Mouse (Mus musculus): ENCODE results near the gene Uhrf1. TPM values are rescaled to one million over a fixed set of nuclear protein-coding genes. Genes with fewer than 3 reads are reported as not detected.
A peak's percentile ranks its signal among the peaks of the same experiment; 100 is the strongest.
"Not testable (repeated sequence)": the region's sequence is repeated elsewhere in the genome, so short reads cannot be mapped to it uniquely, and the experiment has no call there.

Uhrf1 gene
- polyA plus RNA-seq (2012; ENCODE audit: insufficient read depth, insufficient read length, missing spikeins), result 23.9 and 29.3 TPM in 2 replicates

DNA sequence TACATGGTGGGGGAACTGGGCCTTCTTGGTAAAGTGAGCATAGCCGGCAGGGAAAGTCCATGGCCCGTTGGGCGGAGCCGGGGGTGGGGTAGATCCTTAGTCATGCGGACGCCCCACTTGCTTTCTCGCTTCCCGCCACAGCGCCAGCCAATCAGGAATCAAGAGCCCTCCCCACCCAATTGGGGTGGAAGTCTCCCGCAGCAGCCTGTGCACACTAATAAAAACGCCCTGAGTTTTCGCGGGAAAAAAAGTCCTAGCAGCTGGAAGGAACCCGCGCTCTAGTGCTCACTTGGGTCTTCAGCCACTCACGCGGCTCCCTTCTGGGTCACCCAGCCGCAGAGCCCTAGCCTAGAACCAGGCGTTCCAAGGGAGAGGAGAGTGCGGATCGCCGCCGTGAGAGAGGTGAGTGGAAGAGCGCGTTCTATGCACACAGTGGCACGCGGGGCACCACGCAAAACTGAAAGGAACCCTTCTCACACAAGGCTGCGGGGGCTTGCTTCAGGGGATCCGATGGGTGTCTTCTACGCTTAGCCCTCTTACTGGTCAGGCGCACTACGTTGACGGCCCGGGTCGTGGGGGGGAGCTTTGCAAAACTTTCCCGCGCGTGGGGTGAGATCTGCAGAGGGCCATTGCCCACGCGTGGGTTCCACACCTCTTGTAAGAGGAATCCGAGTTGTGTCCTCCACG lies at the start of gene Uhrf1:
Gene Uhrf1 (plus strand): TSS at position 162 of the 687 bp plus-strand sequence.
- H3K4me1 ChIP-seq (ENCODE audit: control insufficient read depth, insufficient read depth, low read length), result peaks cover 6% of the 10 kb centered on the region
- peak within 1 kb of the TSS; percentile 66 for H3K27ac ChIP-seq (ENCODE audit: insufficient read depth, low read depth, low read length)
- H3K4me3 ChIP-seq (ENCODE audit: insufficient read depth, low read length), result peak within 1 kb of the TSS; percentile 85
- TF ChIP-seq POLR2A (IDR thresholded peaks at IDR 0.05; ENCODE audit: borderline replicate concordance, low read depth, low read length) (no peak), CTCF (IDR thresholded peaks at IDR 0.05; ENCODE audit: low read depth, low read length) (no peak)

GRCm38 (mm10) chr17:56254695-56255094 lies 48.4 kb upstream of the Uhrf1 start:
- peaks cover 19% of the 10 kb centered on the region for H3K4me1 ChIP-seq (ENCODE audit: control insufficient read depth, insufficient read depth, low read length)
- TF ChIP-seq POLR2A (IDR thresholded peaks at IDR 0.05; ENCODE audit: borderline replicate concordance, low read depth, low read length), result no peak
- TF ChIP-seq CTCF (IDR thresholded peaks at IDR 0.05; ENCODE audit: low read depth, low read length), result no peak
- H3K27ac ChIP-seq (ENCODE audit: insufficient read depth, low read depth, low read length), result no peak overlapping the region
- H3K4me3 ChIP-seq (ENCODE audit: insufficient read depth, low read length), result no peak overlapping the region

- no peak for TF ChIP-seq CTCF (IDR thresholded peaks at IDR 0.05; ENCODE audit: low read depth, low read length)
- TF ChIP-seq POLR2A (IDR thresholded peaks at IDR 0.05; ENCODE audit: borderline replicate concordance, low read depth, low read length), result no peak
- Histone ChIP-seq H3K27ac (ENCODE audit: insufficient read depth, low read depth, low read length) (peak overlapping the region; percentile 52), H3K4me1 (ENCODE audit: control insufficient read depth, insufficient read depth, low read length) (peaks cover 26% of the 10 kb centered on the region), H3K4me3 (ENCODE audit: insufficient read depth, low read length) (no peak overlapping the region)
Measured at GRCm38 (mm10) chr17:56255429-56255828, 47.7 kb upstream of the Uhrf1 start.

DNA sequence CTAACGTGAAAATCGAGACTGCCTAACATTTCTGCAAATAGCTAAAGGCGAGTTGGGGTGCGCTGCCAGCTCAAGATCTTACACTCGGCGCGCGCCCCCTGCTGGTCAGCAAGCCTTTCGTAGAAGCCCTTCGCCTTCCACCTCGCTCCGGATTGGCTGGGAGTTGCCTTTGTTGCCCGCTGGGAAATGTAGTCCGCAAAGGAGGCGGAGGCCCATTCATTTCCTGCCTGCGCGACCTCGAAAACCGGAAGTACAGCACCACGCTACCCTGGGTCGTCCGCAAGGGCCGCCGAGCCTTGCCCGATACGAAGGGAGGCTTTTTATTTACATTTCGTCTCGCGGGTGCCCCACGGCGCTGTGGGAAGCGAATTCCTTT lies 47.3 kb upstream of the Uhrf1 start:
- peaks cover 29% of the 10 kb centered on the region for H3K4me1 ChIP-seq (ENCODE audit: control insufficient read depth, insufficient read depth, low read length)
- peak overlapping the region; percentile 90 for H3K27ac ChIP-seq (ENCODE audit: insufficient read depth, low read depth, low read length)
- TF ChIP-seq POLR2A (IDR thresholded peaks at IDR 0.05; ENCODE audit: borderline replicate concordance, low read depth, low read length) (no peak), CTCF (IDR thresholded peaks at IDR 0.05; ENCODE audit: low read depth, low read length) (peak; percentile 42)
- peak overlapping the region; percentile 67 for H3K4me3 ChIP-seq (ENCODE audit: insufficient read depth, low read length)

- TF ChIP-seq POLR2A (IDR thresholded peaks at IDR 0.05; ENCODE audit: borderline replicate concordance, low read depth, low read length), result no peak
- no peak for TF ChIP-seq CTCF (IDR thresholded peaks at IDR 0.05; ENCODE audit: low read depth, low read length)
- peak within 1 kb of the TSS; percentile 90 for H3K27ac ChIP-seq (ENCODE audit: insufficient read depth, low read depth, low read length)
- peak within 1 kb of the TSS; percentile 79 for H3K4me3 ChIP-seq (ENCODE audit: insufficient read depth, low read length)
- peaks cover 27% of the 10 kb centered on the region for H3K4me1 ChIP-seq (ENCODE audit: control insufficient read depth, insufficient read depth, low read length)
Measured at GRCm38 (mm10) chr17:56256239-56256881, 46.8 kb upstream of the Uhrf1 start, which contains the start of gene Fem1a. Fem1a (plus strand) TSS chr17:56256810.

DNA sequence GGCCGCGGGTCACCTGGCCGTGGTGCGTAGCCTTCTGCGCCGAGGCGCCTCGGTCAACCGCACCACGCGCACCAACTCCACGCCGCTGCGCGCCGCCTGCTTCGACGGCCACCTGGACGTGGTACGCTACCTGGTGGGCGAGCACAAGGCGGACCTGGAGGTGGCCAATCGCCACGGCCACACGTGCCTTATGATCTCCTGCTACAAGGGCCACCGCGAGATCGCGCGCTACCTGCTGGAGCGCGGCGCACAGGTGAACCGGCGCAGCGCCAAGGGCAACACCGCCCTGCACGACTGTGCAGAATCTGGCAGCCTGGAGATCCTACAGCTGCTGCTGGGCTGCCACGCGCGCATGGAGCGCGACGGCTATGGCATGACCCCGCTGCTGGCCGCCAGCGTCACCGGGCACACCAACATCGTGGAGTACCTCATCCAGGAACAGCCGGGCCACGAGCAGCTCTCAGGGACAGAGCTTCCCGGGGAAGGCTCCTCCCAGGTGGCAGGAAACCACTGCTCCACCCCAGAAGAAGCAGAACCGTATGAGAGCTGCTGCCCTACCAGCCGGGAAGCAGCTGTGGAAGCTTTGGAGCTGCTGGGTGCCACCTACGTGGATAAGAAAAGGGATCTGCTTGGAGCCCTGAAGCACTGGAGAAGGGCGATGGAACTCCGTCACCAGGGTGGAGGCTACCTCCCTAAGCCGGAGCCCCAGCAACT lies 45.8 kb upstream of the Uhrf1 start:
- TF ChIP-seq POLR2A (IDR thresholded peaks at IDR 0.05; ENCODE audit: borderline replicate concordance, low read depth, low read length), result no peak
- Histone ChIP-seq H3K4me3 (ENCODE audit: insufficient read depth, low read length) (peak overlapping the region; percentile 79), H3K27ac (ENCODE audit: insufficient read depth, low read depth, low read length) (peak overlapping the region; percentile 42), H3K4me1 (ENCODE audit: control insufficient read depth, insufficient read depth, low read length) (peaks cover 30% of the 10 kb centered on the region)

- H3K4me3 ChIP-seq (ENCODE audit: insufficient read depth, low read length), result peak overlapping the region; percentile 79
- H3K4me1 ChIP-seq (ENCODE audit: control insufficient read depth, insufficient read depth, low read length), result peaks cover 33% of the 10 kb centered on the region
- not testable (repeated sequence) for H3K27ac ChIP-seq (ENCODE audit: insufficient read depth, low read depth, low read length)
Measured at GRCm38 (mm10) chr17:56258269-56258668, 44.9 kb upstream of the Uhrf1 start.

- H3K4me1 ChIP-seq (ENCODE audit: control insufficient read depth, insufficient read depth, low read length), result peaks cover 33% of the 10 kb centered on the region
- peak overlapping the region; percentile 79 for H3K4me3 ChIP-seq (ENCODE audit: insufficient read depth, low read length)
- peak overlapping the region; percentile 38 for H3K27ac ChIP-seq (ENCODE audit: insufficient read depth, low read depth, low read length)
Measured at GRCm38 (mm10) chr17:56258812-56259211, 44.3 kb upstream of the Uhrf1 start.

GRCm38 (mm10) chr17:56259301-56260037 lies 43.7 kb upstream of the Uhrf1 start:
- H3K4me1 ChIP-seq (ENCODE audit: control insufficient read depth, insufficient read depth, low read length), result peaks cover 37% of the 10 kb centered on the region
- H3K4me3 ChIP-seq (ENCODE audit: insufficient read depth, low read length), result peak overlapping the region; percentile 79
- peak overlapping the region; percentile 38 for H3K27ac ChIP-seq (ENCODE audit: insufficient read depth, low read depth, low read length)
- TF ChIP-seq POLR2A (IDR thresholded peaks at IDR 0.05; ENCODE audit: borderline replicate concordance, low read depth, low read length) (no peak), CTCF (IDR thresholded peaks at IDR 0.05; ENCODE audit: low read depth, low read length) (no peak)
